Mouse (Mus musculus) stomach, postnatal 0 days (tissue): ENCODE data around the gene Ptf1a. TPM values are rescaled to one million over a fixed set of nuclear protein-coding genes. Genes with fewer than 3 reads are reported as not detected.

ENCODE experiments used
- ATAC-seq: fragments of 200-750 bp; cut with Nextera tagmentation; 2 replicates; pipeline ENCODE4 v1.8.0; 2017; ENCODE audit not compliant: low FRiP score, low TSS enrichment
- DNase-seq: peaks from one replicate; pipeline ENCODE4 v3.0.0-alpha.2; 2016; ENCODE audit warnings: low spot score
- H3K27ac ChIP-seq: fragments of 300-500 bp; sonication (generic); replicated peaks from 2 replicates; pipeline ENCODE4 v1.5.1; 2014; ENCODE audit warnings: mild to moderate bottlenecking, control low read depth
- H3K27me3 ChIP-seq: fragments of 300-500 bp; sonication (generic); 2 replicates; pipeline ENCODE4 v1.6.1; 2014; ENCODE audit warnings: low read length; ENCODE audit not compliant: control insufficient read depth, insufficient read depth
- H3K36me3 ChIP-seq: fragments of 300-500 bp; sonication (generic); 2 replicates; pipeline ENCODE4 v1.6.1; 2014; ENCODE audit warnings: low read length, mixed read lengths; ENCODE audit not compliant: control insufficient read depth, insufficient read depth
- H3K4me1 ChIP-seq: fragments of 300-500 bp; sonication (generic); replicated peaks from 2 replicates; pipeline ENCODE4 v1.6.1; 2014; ENCODE audit warnings: antibody characterized with exemption; ENCODE audit not compliant: control insufficient read depth, insufficient read depth
- H3K4me2 ChIP-seq: fragments of 300-500 bp; sonication (generic); replicated peaks from 2 replicates; pipeline ENCODE4 v1.6.1; 2014; ENCODE audit warnings: low read depth, mild to moderate bottlenecking, control low read depth, moderate library complexity
- H3K4me3 ChIP-seq: fragments of 300-500 bp; sonication (generic); 2 replicates; pipeline ENCODE4 v1.5.1; 2014; ENCODE audit warnings: low read depth, low read length, control low read depth
- H3K9ac ChIP-seq: fragments of 300-500 bp; sonication (generic); 2 replicates; pipeline ENCODE4 v1.6.1; 2014; ENCODE audit warnings: mild to moderate bottlenecking, low read length, control low read depth, mixed read lengths
- H3K9me3 ChIP-seq: fragments of 300-500 bp; sonication (generic); 2 replicates; pipeline ENCODE4 v1.6.1; 2016; ENCODE audit warnings: low read length; ENCODE audit not compliant: control insufficient read depth
- CTCF ChIP-seq: IDR thresholded peaks from 2 replicates; pipeline ENCODE4 v1.5.1; 2016; ENCODE audit warnings: antibody characterized with exemption, low read depth, mild to moderate bottlenecking, moderate library complexity
- EP300 ChIP-seq: optimal IDR thresholded peaks from 2 replicates; pipeline ENCODE3; 2016; ENCODE audit warnings: antibody characterized with exemption
- WGBS: fragments of 180-500 bp; shearing (Covaris S2); extraction: QIAGEN DNeasy Blood & Tissue Kit; methylation state at CpG from one replicate; pipeline ENCODE4 v1.1.7; 2014; 5-methylcytosine and 5-hydroxymethylcytosine counted together
- polyA plus RNA-seq: library from polyadenylated mRNA; unstranded; fragments of >200 nt; fragmentation: Nextera tagmentation; extraction: Ambion mirVana; gene quantifications from 2 replicates; pipeline ENCODE4 v1.2.1, GENCODE M21; 2015

Gene Ptf1a
- polyA plus RNA-seq, 1 experiment from 2014 or later: 0.82 TPM

DNA sequence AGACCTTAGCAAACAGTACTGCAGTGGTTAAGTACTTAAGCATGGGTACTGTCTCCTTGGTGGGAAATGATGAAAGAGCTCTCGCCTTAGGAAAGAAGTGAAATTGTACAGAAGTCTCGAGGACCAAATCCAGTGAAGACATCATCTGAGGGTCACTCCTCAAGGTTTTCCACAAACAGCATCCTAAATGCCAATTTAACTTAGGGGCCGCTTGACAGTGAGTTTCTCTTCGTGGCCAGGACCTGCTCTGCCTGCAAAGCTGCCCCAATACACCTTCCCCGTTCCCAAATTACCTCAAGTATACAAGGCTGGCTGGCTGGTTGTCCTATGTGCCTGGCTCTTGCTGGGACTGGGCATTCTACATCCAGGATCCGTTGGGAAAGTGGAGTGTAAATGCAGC lies 29.4 kb upstream of the Ptf1a start:
- Histone ChIP-seq H3K4me3 (no peak overlapping the region), H3K9ac (no peak overlapping the region), H3K27me3 (no peaks in the 10 kb centered on the region), H3K27ac (no peak overlapping the region), H3K4me1 (no peaks in the 10 kb centered on the region), H3K9me3 (no peaks in the 10 kb centered on the region), H3K36me3 (no peaks in the 10 kb centered on the region), H3K4me2 (no peak overlapping the region)
- TF ChIP-seq CTCF (no peak), EP300 (no peak)
- DNase-seq: no peak
- WGBS: 69% methylated on average over 6 of the region's 6 CpGs
- no peak for ATAC-seq

DNA sequence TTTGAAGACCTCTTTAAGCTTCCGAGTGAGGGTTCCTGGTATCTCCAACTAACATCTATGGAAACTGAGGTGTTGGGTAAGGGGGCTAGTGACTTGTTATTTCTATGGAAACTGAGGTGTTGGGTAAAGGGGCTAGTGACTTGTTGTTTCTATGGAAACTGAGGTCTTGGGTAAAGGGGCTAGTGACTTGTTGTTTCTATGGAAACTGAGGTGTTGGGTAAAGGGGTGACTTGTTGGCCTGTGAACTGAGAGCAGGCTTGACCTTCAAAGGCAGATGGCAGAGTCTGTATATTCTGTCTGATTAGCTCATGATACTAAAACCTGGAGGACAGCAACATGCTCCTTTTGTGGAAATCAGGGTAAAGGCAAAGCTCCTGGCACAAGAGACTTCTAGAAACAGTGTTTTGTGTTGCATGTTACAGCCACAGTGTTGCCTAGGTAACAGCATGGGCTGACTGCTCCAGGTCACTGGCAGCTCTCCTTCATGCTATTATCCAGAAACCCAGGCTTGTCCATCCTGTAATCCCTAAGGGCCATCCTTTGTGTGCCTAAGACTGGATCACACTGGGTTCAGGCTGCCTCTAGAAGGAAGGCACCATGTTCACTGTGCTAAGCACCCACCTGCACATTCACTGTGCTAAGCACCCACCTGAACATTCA lies 25.6 kb upstream of the Ptf1a start:
- Histone ChIP-seq H3K36me3 (no peaks in the 10 kb centered on the region), H3K9ac (no peak overlapping the region), H3K4me2 (no peak overlapping the region), H3K27me3 (no peaks in the 10 kb centered on the region), H3K9me3 (no peaks in the 10 kb centered on the region), H3K4me3 (no peak overlapping the region), H3K27ac (no peak overlapping the region), H3K4me1 (no peaks in the 10 kb centered on the region)
- no peak for ATAC-seq
- 50% methylated on average over 1 of the region's 1 CpGs for WGBS
- TF ChIP-seq EP300: no peak
- TF ChIP-seq CTCF: no peak
- DNase-seq: no peak

- no peaks in the 10 kb centered on the region for H3K4me1 ChIP-seq
- no peaks in the 10 kb centered on the region for H3K36me3 ChIP-seq
- ATAC-seq (no peak), DNase-seq (no peak)
- no peak overlapping the region for H3K9ac ChIP-seq
- no peak overlapping the region for H3K27ac ChIP-seq
- TF ChIP-seq CTCF (no peak), EP300 (no peak)
- no peaks in the 10 kb centered on the region for H3K27me3 ChIP-seq
- no peaks in the 10 kb centered on the region for H3K9me3 ChIP-seq
- no peak overlapping the region for H3K4me2 ChIP-seq
- H3K4me3 ChIP-seq: no peak overlapping the region
Observed at GRCm38 (mm10) chr2:19422226-19422625, 23.2 kb upstream of the Ptf1a start.

GRCm38 (mm10) chr2:19423086-19423485 lies 22.4 kb upstream of the Ptf1a start:
- WGBS: 75% methylated on average over 6 of the region's 6 CpGs

GRCm38 (mm10) chr2:19429031-19429430 lies 16.4 kb upstream of the Ptf1a start:
- Histone ChIP-seq H3K4me1 (no peaks in the 10 kb centered on the region), H3K9me3 (no peaks in the 10 kb centered on the region), H3K36me3 (no peaks in the 10 kb centered on the region), H3K27me3 (peaks cover 27% of the 10 kb centered on the region; the same call in 1 of the 2 replicates), H3K27ac (no peak overlapping the region), H3K4me3 (no peak overlapping the region), H3K4me2 (no peak overlapping the region), H3K9ac (no peak overlapping the region)
- TF ChIP-seq CTCF: no peak
- TF ChIP-seq EP300: no peak
- no peak for ATAC-seq
- WGBS: 5% methylated on average over 10 of the region's 10 CpGs
- peak; percentile 80 for DNase-seq

More at GRCm38 (mm10) chr2:19423086-19423485, 22.4 kb upstream of the Ptf1a start:
- Histone ChIP-seq H3K4me1 (no peaks in the 10 kb centered on the region), H3K4me2 (no peak overlapping the region), H3K36me3 (no peaks in the 10 kb centered on the region), H3K9ac (no peak overlapping the region), H3K4me3 (no peak overlapping the region), H3K27ac (no peak overlapping the region), H3K9me3 (no peaks in the 10 kb centered on the region), H3K27me3 (no peaks in the 10 kb centered on the region)
- DNase-seq (no peak), ATAC-seq (no peak)
- TF ChIP-seq EP300 (no peak), CTCF (no peak)
